Mouse (Mus musculus) G1E (cell line): ENCODE data around the gene Tnfrsf9.

Experiments
- CTCF ChIP-seq: IDR thresholded peaks from 2 replicates; pipeline ENCODE4 v1.5.1; 2012; ENCODE audit warnings: low read depth, low read length, inconsistent platforms, mixed read lengths
- GATA1 ChIP-seq: IDR thresholded peaks from 2 replicates; pipeline ENCODE4 v1.6.1; 2012; ENCODE audit warnings: borderline replicate concordance, low read length, inconsistent platforms, mixed read lengths
- GATA2 ChIP-seq: IDR thresholded peaks from 2 replicates; pipeline ENCODE4 v1.6.1; 2012; ENCODE audit warnings: low read depth, low read length, inconsistent platforms, borderline replicate concordance
- POLR2AphosphoS5 ChIP-seq: IDR thresholded peaks from 2 replicates; pipeline ENCODE4 v1.6.1; 2012; ENCODE audit warnings: low read depth, low read length, inconsistent platforms; ENCODE audit not compliant: insufficient replicate concordance

DNA sequence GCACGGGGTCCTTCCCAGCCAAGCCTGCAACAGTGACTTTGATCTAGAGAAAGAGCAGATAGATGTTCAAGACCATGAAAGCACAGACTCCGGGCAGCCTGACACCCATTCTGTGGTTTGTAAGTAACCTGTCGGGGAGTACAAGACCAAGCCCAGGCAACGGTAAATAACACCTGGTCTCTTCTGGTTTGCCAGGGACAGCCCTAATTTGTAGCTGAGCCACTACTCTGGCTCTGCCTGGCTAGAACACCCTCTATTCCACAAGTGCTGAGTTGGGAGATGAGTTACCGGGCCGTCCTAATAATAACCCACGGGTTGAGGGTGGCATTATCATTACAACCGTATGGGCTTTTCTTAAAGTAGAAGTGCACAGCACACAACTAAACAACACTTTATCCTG, 7.3 kb upstream of the Tnfrsf9 start:
- TF ChIP-seq CTCF (no peak), GATA1 (no peak), POLR2AphosphoS5 (no peak), GATA2 (no peak)
